Mouse (Mus musculus) small intestine, adult 2 months (tissue): Measurements from ENCODE around the gene Olfr215.

Experiments used
- CTCF ChIP-seq: fragments of 200-500 bp; IDR thresholded peaks from 2 replicates; pipeline ENCODE4 v1.5.1; 2012; ENCODE audit warnings: low read depth, mild to moderate bottlenecking, control low read depth, inconsistent platforms, low read length, moderate library complexity, mixed read lengths; ENCODE audit not compliant: insufficient replicate concordance, insufficient read length; ENCODE audit errors: extremely low read depth
- POLR2A ChIP-seq: fragments of 200-500 bp; IDR thresholded peaks from 2 replicates; pipeline ENCODE4 v1.6.1; 2012; ENCODE audit warnings: low read depth, mild to moderate bottlenecking, control low read depth, inconsistent platforms, low read length, moderate library complexity

- TF ChIP-seq POLR2A (no peak), CTCF (no peak)
Observed at GRCm38 (mm10) chr6:116542500-116542899, 41.5 kb downstream of the Olfr215 start.
